Mouse (Mus musculus): ENCODE results near the gene Morf4l2. TPM values are rescaled to one million over a fixed set of nuclear protein-coding genes. Genes with fewer than 3 reads are reported as not detected.

Gene Morf4l2
- 166 and 194 TPM in 2 replicates for polyA plus RNA-seq (2021; fragmentation: Nextera tagmentation)
- long read RNA-seq, experiment 1, transcript Morf4l2-207 (3 exons, 384 nt), result minor isoform, 19 of 881 reads
- long read RNA-seq, experiment 1, transcript Morf4l2-215 (3 exons, 1,782 nt), result major isoform, 638 of 881 reads
- long read RNA-seq, experiment 1, transcript Morf4l2-202 (4 exons, 1,859 nt), result minor isoform, 161 of 881 reads
- long read RNA-seq, experiment 1, transcript Morf4l2-206 (2 exons, 885 nt), result minor isoform, 5 of 881 reads
- long read RNA-seq, experiment 1, partial matches to known transcripts, result 2 of 881 reads
- long read RNA-seq, experiment 1, other reads (novel, unspliced or antisense), result 49 of 881 reads
- long read RNA-seq, experiment 2, transcript Morf4l2-215 (3 exons, 1,782 nt), result major isoform, 168 of 289 reads
- long read RNA-seq, experiment 2, transcript Morf4l2-202 (4 exons, 1,859 nt), result minor isoform, 41 of 289 reads
- long read RNA-seq, experiment 2, partial matches to known transcripts, result 0 of 289 reads
- long read RNA-seq, experiment 2, other reads (novel, unspliced or antisense), result 70 of 289 reads

GRCm38 (mm10) chrX:136743459-136743858, at the start of gene Morf4l2:
Morf4l2 (minus strand) TSS chrX:136743690.

GRCm38 (mm10) chrX:136780041-136780440, 36.6 kb upstream of the Morf4l2 start, which contains the start of gene Glra4:
Glra4 (minus strand) TSS chrX:136780141.

GRCm38 (mm10) chrX:136707446-136708167, 35.9 kb downstream of the Morf4l2 start, which contains the start of gene Tceal1:
Tceal1 (plus strand) TSS chrX:136707982.

Other genes starting within 250 kb of the Morf4l2 start
- not detected in 2 replicates for gene Kir3dl1, start 225.7 kb downstream of the Morf4l2 start, polyA plus RNA-seq (2021; fragmentation: Nextera tagmentation)
- gene Kir3dl2, start 199.6 kb downstream of the Morf4l2 start, polyA plus RNA-seq (2021; fragmentation: Nextera tagmentation), result 0.10 TPM in 1 of 2 replicates, not detected in the other
- 149 and 243 TPM in 2 replicates for gene Tceal3, start 152.8 kb downstream of the Morf4l2 start, polyA plus RNA-seq (2021; fragmentation: Nextera tagmentation)
- gene Tceal1, start 35.7 kb downstream of the Morf4l2 start, polyA plus RNA-seq (2021; fragmentation: Nextera tagmentation), result 25.8 and 28.0 TPM in 2 replicates
- gene Glra4, start 36.5 kb upstream of the Morf4l2 start, polyA plus RNA-seq (2021; fragmentation: Nextera tagmentation), result 0.12 TPM in 1 of 2 replicates, not detected in the other
- gene Plp1, start 79.0 kb upstream of the Morf4l2 start, polyA plus RNA-seq (2021; fragmentation: Nextera tagmentation), result 803 and 1,072 TPM in 2 replicates
- gene Rab9b, start 125.1 kb upstream of the Morf4l2 start, polyA plus RNA-seq (2021; fragmentation: Nextera tagmentation), result 6.4 and 9.2 TPM in 2 replicates
- gene H2bfm, start 183.6 kb upstream of the Morf4l2 start, polyA plus RNA-seq (2021; fragmentation: Nextera tagmentation), result not detected in 2 replicates
- gene Tmsb15b2, start 231.8 kb upstream of the Morf4l2 start, polyA plus RNA-seq (2021; fragmentation: Nextera tagmentation), result 24.6 and 37.6 TPM in 2 replicates
- gene Tmsb15l, start 233.2 kb upstream of the Morf4l2 start, polyA plus RNA-seq (2021; fragmentation: Nextera tagmentation), result 6.6 and 10.1 TPM in 2 replicates
- 19.3 and 27.2 TPM in 2 replicates for gene Tmsb15b1, start 233.2 kb upstream of the Morf4l2 start, polyA plus RNA-seq (2021; fragmentation: Nextera tagmentation)
- gene Zcchc18, start 249.5 kb upstream of the Morf4l2 start, polyA plus RNA-seq (2021; fragmentation: Nextera tagmentation), result 263 and 298 TPM in 2 replicates

Measured in left cerebral cortex, adult 6 months (tissue).